Mouse (Mus musculus) neural tube, embryonic 12.5 days (tissue): Measurements from ENCODE around the gene Trim62. TPM values are rescaled to one million over a fixed set of nuclear protein-coding genes. Genes with fewer than 3 reads are reported as not detected.
A peak's percentile ranks its signal among the peaks of the same experiment; 100 is the strongest.

Experiments used
- ATAC-seq: fragments of 200-750 bp; cut with Nextera tagmentation; 2 replicates; pipeline ENCODE4 v1.8.0; 2017; ENCODE audit warnings: low read depth, mild to moderate bottlenecking, moderate TSS enrichment, moderate library complexity; ENCODE audit not compliant: low FRiP score
- H3K27ac ChIP-seq: fragments of 300-500 bp; sonication (generic); 2 replicates; pipeline ENCODE4 v1.5.1; 2016
- H3K27me3 ChIP-seq: fragments of 300-500 bp; sonication (generic); replicated peaks from 2 replicates; pipeline ENCODE4 v1.6.1; 2016; ENCODE audit warnings: mild to moderate bottlenecking
- H3K36me3 ChIP-seq: fragments of 300-500 bp; sonication (generic); 2 replicates; pipeline ENCODE4 v1.6.1; 2016; ENCODE audit warnings: mild to moderate bottlenecking
- H3K4me1 ChIP-seq: fragments of 300-500 bp; sonication (generic); 2 replicates; pipeline ENCODE4 v1.6.1; 2016
- H3K4me2 ChIP-seq: fragments of 300-500 bp; sonication (generic); replicated peaks from 2 replicates; pipeline ENCODE4 v1.6.1; 2016; ENCODE audit warnings: mild to moderate bottlenecking
- H3K4me3 ChIP-seq: fragments of 300-500 bp; sonication (generic); 2 replicates; pipeline ENCODE4 v1.5.1; 2016
- H3K9ac ChIP-seq: fragments of 300-500 bp; sonication (generic); 2 replicates; pipeline ENCODE4 v1.6.1; 2016; ENCODE audit warnings: mild to moderate bottlenecking
- H3K9me3 ChIP-seq: fragments of 300-500 bp; sonication (generic); 2 replicates; pipeline ENCODE4 v1.6.1; 2016; ENCODE audit warnings: mild to moderate bottlenecking
- WGBS: fragments of 180-500 bp; shearing (Covaris S2); methylation state at CpG from one replicate; pipeline ENCODE4 v1.1.7; 2016; 5-methylcytosine and 5-hydroxymethylcytosine counted together
- polyA plus RNA-seq: library from polyadenylated mRNA; unstranded; fragments of >200 nt; fragmentation: Nextera tagmentation; extraction: Ambion mirVana; gene quantifications from 2 replicates; pipeline ENCODE4 v1.2.1, GENCODE M21; 2016

Trim62 gene
- polyA plus RNA-seq, 1 experiment from 2014 or later: 30.6 TPM

DNA sequence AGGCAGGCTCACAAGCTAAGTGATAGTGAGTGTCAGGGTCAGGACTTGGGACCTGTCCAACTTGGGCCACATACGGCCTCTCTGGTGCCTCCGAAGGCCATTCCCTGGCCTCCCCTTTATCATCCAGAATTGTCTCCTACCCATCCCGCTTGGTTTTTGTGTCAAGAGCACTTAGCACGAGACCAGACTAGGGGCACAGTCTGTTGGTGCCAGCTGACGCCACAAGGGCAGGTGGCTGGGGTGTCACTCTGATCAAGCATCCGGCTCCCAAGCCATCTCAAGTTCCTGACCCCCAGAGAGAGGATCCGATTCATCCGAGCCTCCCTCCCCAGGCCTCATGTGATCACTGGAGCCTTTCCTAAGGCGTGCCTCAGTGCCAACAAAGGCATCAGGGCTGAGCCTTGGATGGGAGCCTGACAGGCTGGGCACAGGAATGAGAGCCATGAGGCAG lies 4.3 kb downstream of the Trim62 start:
- Histone ChIP-seq H3K4me3 (no peak overlapping the region), H3K9ac (0 out of 2 replicates have a peak overlapping the region, but pooled peaks have one; percentile 10), H3K27me3 (0 out of 2 replicates have a peak, but pooled peaks cover under 1% of the 10 kb centered on the region), H3K27ac (no peak overlapping the region), H3K4me1 (peaks cover 49% of the 10 kb centered on the region), H3K9me3 (no peaks in the 10 kb centered on the region), H3K36me3 (no peaks in the 10 kb centered on the region; the same call in 1 of the 2 replicates), H3K4me2 (peak overlapping the region; percentile 36; the same call in 1 of the 2 replicates)
- WGBS: 52% methylated on average over 9 of the region's 9 CpGs
- no peak for ATAC-seq

DNA sequence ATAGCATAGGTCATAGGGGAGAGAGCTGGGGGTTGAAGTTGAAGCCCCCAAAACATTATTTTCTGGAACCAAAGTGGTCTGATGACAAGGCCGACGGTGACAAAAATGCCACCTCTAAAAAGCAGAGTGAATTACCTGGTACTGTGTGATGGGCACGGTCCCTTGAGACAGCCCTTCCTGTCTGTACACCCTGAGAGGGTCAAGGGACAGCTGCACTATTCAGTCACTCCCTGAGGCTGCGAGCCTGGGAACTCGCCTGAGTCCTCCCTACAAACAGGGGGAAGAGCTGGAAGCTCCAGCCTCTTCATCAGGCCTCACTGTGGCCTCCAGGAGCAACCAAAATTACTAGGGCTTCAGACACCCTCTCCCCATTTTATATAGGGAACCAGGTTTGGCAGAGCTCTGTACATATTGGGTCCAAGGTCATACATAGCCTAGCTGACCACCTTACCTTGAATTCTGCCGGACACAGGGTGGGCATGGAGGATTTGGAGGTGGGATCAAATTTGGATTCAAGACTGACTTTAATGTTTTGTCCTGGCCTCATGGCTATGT lies 5.1 kb downstream of the Trim62 start:
- Histone ChIP-seq H3K4me3 (no peak overlapping the region), H3K27ac (no peak overlapping the region), H3K36me3 (no peaks in the 10 kb centered on the region; the same call in 1 of the 2 replicates), H3K9me3 (no peaks in the 10 kb centered on the region), H3K4me1 (peaks cover 49% of the 10 kb centered on the region), H3K27me3 (no peaks in the 10 kb centered on the region), H3K4me2 (no peak overlapping the region), H3K9ac (no peak overlapping the region)
- ATAC-seq: no peak
- WGBS: 85% methylated on average over 6 of the region's 6 CpGs

DNA sequence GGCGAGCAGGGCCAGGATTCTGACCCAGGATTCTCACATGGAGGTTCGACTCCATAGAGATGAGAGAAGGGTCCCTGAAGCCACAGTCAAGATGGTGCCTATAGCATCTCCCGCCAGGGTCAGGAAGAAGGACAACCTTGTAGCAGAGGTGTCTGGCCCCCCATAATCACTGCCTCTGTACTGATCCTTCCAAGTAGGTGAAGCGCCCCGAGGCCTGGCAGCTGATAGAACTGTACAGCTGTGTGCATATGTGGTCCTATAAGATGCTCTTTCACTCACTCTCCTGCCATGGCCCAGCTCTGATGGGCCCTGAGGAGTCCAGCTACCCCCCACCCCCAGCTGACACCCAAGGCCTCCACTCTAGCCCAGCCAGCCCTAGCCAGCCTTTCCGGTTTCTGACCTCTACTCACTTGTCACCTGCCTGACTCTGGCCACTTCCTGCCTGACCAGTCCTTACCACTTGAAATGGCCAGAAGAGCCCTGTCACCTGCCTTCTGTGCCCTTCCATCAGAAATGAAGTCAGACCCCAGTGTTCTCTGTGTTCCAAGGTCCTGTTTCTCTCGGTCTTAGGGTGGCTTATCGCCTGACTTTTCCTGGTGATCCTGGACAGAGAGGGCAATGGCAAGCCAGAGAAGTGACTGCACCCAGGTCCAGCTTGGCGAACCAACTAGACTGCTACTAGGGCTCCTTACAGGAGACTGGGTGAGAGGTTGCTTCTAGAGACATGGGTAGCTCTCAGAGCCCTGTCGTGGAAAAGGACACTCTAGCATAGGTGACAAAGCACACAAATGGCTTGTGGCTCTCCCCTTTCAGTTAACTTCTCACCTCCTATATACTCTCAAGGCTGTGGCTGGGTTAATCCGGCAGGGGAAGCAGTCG lies 6.6 kb downstream of the Trim62 start:
- Histone ChIP-seq H3K9me3 (no peaks in the 10 kb centered on the region), H3K27ac (no peak overlapping the region), H3K4me3 (no peak overlapping the region), H3K4me2 (no peak overlapping the region), H3K4me1 (peaks cover 38% of the 10 kb centered on the region), H3K9ac (no peak overlapping the region), H3K27me3 (no peaks in the 10 kb centered on the region), H3K36me3 (no peaks in the 10 kb centered on the region; the same call in 1 of the 2 replicates)
- no peak for ATAC-seq
- 85% methylated on average over 12 of the region's 12 CpGs for WGBS

DNA sequence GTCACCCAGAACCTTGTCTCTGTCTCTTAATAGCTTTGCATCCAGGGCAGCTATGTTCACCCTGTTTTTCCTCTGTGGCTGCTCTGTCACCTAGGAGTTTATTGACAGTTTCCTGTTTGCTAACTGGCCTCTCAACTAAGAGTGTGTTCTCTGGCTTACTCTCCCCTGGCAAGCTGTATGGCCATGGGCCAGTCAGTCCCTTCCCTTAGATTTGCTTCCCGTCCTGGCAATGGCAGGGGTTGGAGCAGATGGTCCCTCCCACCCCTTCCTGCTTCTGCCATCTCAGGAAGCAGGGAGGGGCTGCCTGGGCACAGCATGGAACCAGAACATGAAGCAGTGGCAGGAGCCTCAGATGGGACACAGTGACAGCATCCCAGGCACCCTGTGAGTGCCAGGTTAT lies 7.8 kb downstream of the Trim62 start:
- H3K4me1 ChIP-seq: peaks cover 30% of the 10 kb centered on the region
- no peak overlapping the region for H3K4me2 ChIP-seq
- H3K9ac ChIP-seq: no peak overlapping the region
- no peak overlapping the region for H3K4me3 ChIP-seq
- no peaks in the 10 kb centered on the region for H3K9me3 ChIP-seq
- no peak overlapping the region for H3K27ac ChIP-seq
- H3K36me3 ChIP-seq: no peaks in the 10 kb centered on the region
- 20% methylated on average over 1 of the region's 1 CpGs for WGBS
- no peak for ATAC-seq
- H3K27me3 ChIP-seq: peaks cover 1% of the 10 kb centered on the region; the same call in 1 of the 2 replicates

DNA sequence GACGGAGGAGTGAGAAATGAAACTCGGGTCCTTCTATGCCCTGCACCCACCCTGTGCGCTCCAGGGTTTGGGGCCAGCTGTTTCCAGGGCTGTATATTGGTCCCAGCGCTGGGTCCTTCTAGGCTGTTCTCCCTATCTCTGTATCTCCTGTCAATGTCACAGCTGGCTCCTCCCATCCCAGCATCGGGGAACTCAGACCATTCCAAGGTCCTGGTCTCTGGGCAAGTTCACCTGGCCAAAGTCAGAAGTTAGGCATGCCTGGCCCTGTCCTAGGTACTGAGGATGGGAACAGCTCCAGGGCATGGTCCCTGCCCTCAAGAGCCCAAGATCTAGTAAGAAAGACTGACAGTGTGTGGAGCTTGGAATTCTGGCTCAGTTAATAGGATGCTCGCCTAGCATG lies 8.4 kb downstream of the Trim62 start:
- H3K27me3 ChIP-seq: peaks cover 4% of the 10 kb centered on the region; the same call in 1 of the 2 replicates
- ATAC-seq: no peak

DNA sequence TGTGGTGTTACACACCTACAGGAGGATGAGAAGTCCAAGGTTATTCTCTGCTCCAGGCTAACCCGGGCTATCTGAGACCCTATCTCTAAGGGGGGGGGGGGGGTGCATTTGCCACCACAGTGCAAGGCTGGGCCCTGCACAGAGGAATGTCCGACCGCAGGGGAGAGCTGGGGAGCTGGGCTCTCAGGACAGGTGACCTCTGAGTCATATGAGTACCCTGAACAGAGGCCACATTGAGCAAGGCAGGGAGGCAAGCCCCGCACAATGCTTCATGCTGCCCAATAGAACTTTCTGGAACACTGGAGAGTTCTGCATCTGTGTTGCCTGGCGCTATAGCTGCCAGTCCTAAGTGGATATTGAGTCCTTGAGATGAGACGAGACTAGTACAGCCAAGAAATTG lies 8.8 kb downstream of the Trim62 start:
- Histone ChIP-seq H3K4me1 (peaks cover 20% of the 10 kb centered on the region), H3K9ac (no peak overlapping the region), H3K4me3 (no peak overlapping the region), H3K27ac (no peak overlapping the region), H3K4me2 (no peak overlapping the region), H3K9me3 (no peaks in the 10 kb centered on the region), H3K36me3 (no peaks in the 10 kb centered on the region), H3K27me3 (peaks cover 4% of the 10 kb centered on the region; the same call in 1 of the 2 replicates)
- no peak for ATAC-seq
- 82% methylated on average over 6 of the region's 6 CpGs for WGBS

More for the DNA sequence above, 8.4 kb downstream of the Trim62 start:
- no peaks in the 10 kb centered on the region for H3K36me3 ChIP-seq
- H3K27ac ChIP-seq: no peak overlapping the region
- peaks cover 24% of the 10 kb centered on the region for H3K4me1 ChIP-seq
- no peak overlapping the region for H3K4me2 ChIP-seq
- WGBS: 82% methylated on average over 6 of the region's 6 CpGs
- no peak overlapping the region for H3K4me3 ChIP-seq
- no peaks in the 10 kb centered on the region for H3K9me3 ChIP-seq
- no peak overlapping the region for H3K9ac ChIP-seq

DNA sequence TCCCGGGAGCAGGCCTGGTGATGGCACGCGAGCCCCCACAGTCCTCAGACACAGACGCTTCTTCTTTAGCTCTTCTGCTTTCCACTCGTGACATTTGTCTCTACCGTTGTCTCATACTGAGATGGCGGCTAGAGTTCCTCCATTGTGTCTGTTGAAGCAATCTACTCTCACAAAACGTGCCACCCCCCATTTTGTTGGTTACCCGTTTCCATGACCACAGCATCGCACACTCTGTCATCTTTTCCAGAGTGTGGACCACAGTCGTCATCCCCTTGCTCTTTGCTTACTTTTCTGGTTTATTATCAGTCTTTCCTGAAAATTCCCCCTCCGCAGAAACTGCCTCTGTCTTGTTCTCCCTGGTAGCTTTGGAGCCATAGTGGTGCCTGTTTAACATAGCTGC lies 10.7 kb downstream of the Trim62 start:
- Histone ChIP-seq H3K9ac (no peak overlapping the region), H3K9me3 (no peaks in the 10 kb centered on the region), H3K4me3 (no peak overlapping the region), H3K27me3 (peaks cover 4% of the 10 kb centered on the region; the same call in 1 of the 2 replicates), H3K4me1 (peaks cover 21% of the 10 kb centered on the region), H3K36me3 (no peaks in the 10 kb centered on the region), H3K4me2 (no peak overlapping the region), H3K27ac (no peak overlapping the region)
- 73% methylated on average over 12 of the region's 12 CpGs for WGBS
- ATAC-seq: no peak

DNA sequence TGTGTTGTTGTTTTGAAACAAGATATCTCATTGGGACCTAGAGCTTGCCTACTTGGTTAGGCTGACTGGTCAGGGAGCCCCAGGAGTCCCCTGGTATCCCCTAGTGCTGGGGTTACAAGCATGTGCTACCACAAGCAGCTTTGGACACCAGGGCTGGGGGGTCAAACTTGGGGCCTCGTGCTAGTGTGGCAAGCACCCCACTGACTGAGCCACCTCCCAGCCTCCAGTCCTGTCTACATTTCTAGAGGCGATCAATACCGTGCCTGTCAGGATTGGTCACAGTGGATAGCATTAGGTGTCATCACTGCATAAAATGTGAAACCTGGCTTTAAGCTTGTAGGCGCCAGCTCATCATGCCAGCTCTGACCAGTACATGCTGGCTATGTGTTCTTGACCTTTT lies 12.5 kb downstream of the Trim62 start:
- H3K9me3 ChIP-seq: no peaks in the 10 kb centered on the region
- no peak overlapping the region for H3K27ac ChIP-seq
- no peak overlapping the region for H3K4me2 ChIP-seq
- H3K4me1 ChIP-seq: peaks cover 37% of the 10 kb centered on the region
- no peak overlapping the region for H3K9ac ChIP-seq
- no peak overlapping the region for H3K4me3 ChIP-seq
- ATAC-seq: no peak
- 92% methylated on average over 4 of the region's 4 CpGs for WGBS
- H3K27me3 ChIP-seq: peaks cover 4% of the 10 kb centered on the region; the same call in 1 of the 2 replicates
- peaks cover 3% of the 10 kb centered on the region; the same call in 1 of the 2 replicates for H3K36me3 ChIP-seq

DNA sequence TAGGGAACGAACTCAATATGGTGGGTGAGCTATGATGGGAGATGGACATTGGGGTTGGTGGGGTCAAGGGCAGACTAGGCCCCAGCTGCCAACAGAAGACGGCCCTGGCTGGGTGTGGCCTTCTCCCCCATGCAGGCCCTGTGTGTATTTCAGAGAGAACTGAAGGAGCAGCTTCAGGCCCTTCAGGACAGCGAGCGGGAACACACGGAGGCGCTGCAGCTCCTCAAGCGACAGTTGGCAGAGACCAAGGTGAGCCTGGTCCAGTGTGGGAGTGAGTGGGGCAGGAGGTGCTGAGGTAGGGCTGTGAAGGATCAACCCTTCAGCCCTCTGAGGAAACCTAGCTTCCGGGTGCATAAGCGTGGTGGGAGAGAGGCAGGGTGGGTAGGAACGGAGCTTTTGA lies 13.3 kb downstream of the Trim62 start:
- H3K9ac ChIP-seq: no peak overlapping the region
- peaks cover 7% of the 10 kb centered on the region for H3K36me3 ChIP-seq
- H3K4me1 ChIP-seq: peaks cover 31% of the 10 kb centered on the region
- H3K4me2 ChIP-seq: no peak overlapping the region
- H3K27me3 ChIP-seq: peaks cover 4% of the 10 kb centered on the region; the same call in 1 of the 2 replicates
- H3K4me3 ChIP-seq: no peak overlapping the region
- no peaks in the 10 kb centered on the region for H3K9me3 ChIP-seq
- WGBS: 94% methylated on average over 10 of the region's 10 CpGs
- no peak overlapping the region for H3K27ac ChIP-seq
- ATAC-seq: no peak

DNA sequence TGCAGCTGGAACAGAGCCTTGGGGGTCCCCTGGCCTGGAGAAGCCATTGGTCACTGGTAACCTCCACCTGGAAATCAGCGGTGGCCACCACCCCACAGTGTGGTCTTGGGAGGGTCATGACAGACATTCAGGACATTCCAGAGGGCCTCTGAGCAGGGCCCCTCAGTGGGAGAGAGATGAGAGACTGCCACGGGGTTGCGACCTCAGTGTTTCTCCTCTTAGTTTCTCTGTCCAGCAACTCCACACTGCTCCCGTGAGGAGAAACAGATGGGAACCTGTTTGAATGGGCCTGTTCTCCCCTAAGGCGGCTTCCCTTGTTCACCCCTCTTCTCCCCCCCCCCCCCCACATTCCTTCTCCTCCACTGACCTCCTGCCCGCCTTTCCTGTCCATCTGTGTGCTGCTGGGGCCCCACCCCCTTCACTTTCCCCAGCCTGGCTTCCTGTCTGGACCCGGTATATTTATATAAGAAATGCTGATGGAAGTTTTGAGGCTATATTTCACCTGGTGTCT lies 14.6 kb downstream of the Trim62 start:
- WGBS: 16% methylated on average over 7 of the region's 7 CpGs
- ATAC-seq: no peak
- no peak overlapping the region for H3K9ac ChIP-seq

DNA sequence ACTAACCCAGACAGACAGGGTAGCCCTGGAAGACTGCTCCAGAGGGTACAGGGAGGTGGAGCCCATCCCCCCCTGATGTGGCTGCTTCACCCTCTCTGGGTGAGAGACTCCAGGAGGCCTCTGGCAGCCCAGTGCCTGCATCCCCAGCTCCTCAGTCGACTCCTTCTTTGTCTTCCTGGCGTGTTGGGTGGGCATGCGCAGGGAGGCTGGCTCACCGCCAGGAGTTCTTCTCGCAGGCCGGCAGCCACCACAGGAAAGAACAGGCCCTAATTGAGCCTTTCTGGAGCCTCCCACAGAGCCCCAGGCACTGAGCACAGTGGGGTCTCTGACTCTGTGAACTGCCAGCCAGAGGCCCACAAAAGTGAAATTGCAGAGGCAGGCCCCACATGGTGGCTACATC lies 16.0 kb downstream of the Trim62 start:
- 1% methylated on average over 6 of the region's 6 CpGs for WGBS
- Histone ChIP-seq H3K9me3 (no peaks in the 10 kb centered on the region), H3K4me3 (no peak overlapping the region), H3K4me1 (peaks cover 38% of the 10 kb centered on the region), H3K9ac (peak overlapping the region; percentile 27; the same call in 1 of the 2 replicates), H3K4me2 (peak overlapping the region; percentile 20), H3K27ac (peak overlapping the region; percentile 92), H3K27me3 (peaks cover 4% of the 10 kb centered on the region; the same call in 1 of the 2 replicates), H3K36me3 (peaks cover 15% of the 10 kb centered on the region)
- ATAC-seq: peak; percentile 89

More for the DNA sequence above, 14.6 kb downstream of the Trim62 start:
- Histone ChIP-seq H3K4me3 (no peak overlapping the region), H3K4me1 (peaks cover 31% of the 10 kb centered on the region), H3K27ac (no peak overlapping the region), H3K27me3 (peaks cover 4% of the 10 kb centered on the region; the same call in 1 of the 2 replicates), H3K9me3 (no peaks in the 10 kb centered on the region), H3K4me2 (no peak overlapping the region; the same call in 1 of the 2 replicates), H3K36me3 (peaks cover 13% of the 10 kb centered on the region)

DNA sequence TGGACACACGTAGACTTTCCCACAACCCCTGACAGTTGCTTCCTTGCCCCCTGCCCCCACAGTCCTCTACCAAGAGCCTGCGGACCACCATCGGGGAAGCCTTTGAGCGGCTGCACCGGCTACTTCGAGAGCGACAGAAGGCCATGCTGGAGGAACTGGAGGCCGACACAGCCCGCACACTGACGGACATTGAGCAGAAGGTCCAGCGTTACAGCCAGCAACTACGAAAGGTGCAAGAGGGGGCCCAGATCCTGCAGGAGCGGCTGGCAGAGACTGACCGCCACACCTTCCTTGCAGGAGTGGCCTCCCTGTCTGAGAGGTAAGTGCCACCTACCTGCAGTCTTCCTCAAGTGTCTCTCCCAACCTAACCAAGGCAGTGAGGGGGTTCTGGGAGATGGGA lies 17.1 kb downstream of the Trim62 start:
- peaks cover 4% of the 10 kb centered on the region; the same call in 1 of the 2 replicates for H3K27me3 ChIP-seq
- H3K36me3 ChIP-seq: peaks cover 15% of the 10 kb centered on the region
- no peak overlapping the region for H3K27ac ChIP-seq
- no peak for ATAC-seq
- H3K4me3 ChIP-seq: no peak overlapping the region
- H3K4me1 ChIP-seq: peaks cover 48% of the 10 kb centered on the region
- 89% methylated on average over 14 of the region's 14 CpGs for WGBS
- no peaks in the 10 kb centered on the region for H3K9me3 ChIP-seq
- H3K9ac ChIP-seq: peak overlapping the region; percentile 33; the same call in 1 of the 2 replicates
- H3K4me2 ChIP-seq: no peak overlapping the region
